Mouse (Mus musculus) hindbrain, postnatal 0 days (tissue): ENCODE data around the gene Amdhd1. TPM values are rescaled to one million over a fixed set of nuclear protein-coding genes. Genes with fewer than 3 reads are reported as not detected.

Source experiments
- ATAC-seq: fragments of 200-750 bp; cut with Nextera tagmentation; 2 replicates; pipeline ENCODE4 v1.8.0; 2017; ENCODE audit warnings: mild to moderate bottlenecking, moderate TSS enrichment, moderate library complexity
- DNase-seq: peaks from one replicate; pipeline ENCODE4 v3.0.0-alpha.2; 2015; ENCODE audit warnings: low spot score
- H3K27ac ChIP-seq: fragments of 300-500 bp; sonication (generic); 2 replicates; pipeline ENCODE4 v1.5.1; 2014; ENCODE audit warnings: mild to moderate bottlenecking
- H3K27me3 ChIP-seq: fragments of 300-500 bp; sonication (generic); 2 replicates; pipeline ENCODE4 v1.6.1; 2014; ENCODE audit warnings: low read length, mixed read lengths; ENCODE audit not compliant: insufficient read depth
- H3K36me3 ChIP-seq: fragments of 300-500 bp; sonication (generic); 2 replicates; pipeline ENCODE4 v1.6.1; 2014; ENCODE audit warnings: low read length, mixed read lengths; ENCODE audit not compliant: insufficient read depth
- H3K4me1 ChIP-seq: fragments of 300-500 bp; sonication (generic); 2 replicates; pipeline ENCODE4 v1.6.1; 2014; ENCODE audit warnings: antibody characterized with exemption, low read length, mixed read lengths; ENCODE audit not compliant: insufficient read depth
- H3K4me2 ChIP-seq: fragments of 300-500 bp; sonication (generic); 2 replicates; pipeline ENCODE4 v1.6.1; 2014; ENCODE audit warnings: low read depth, mild to moderate bottlenecking, low read length, moderate library complexity, mixed read lengths
- H3K4me3 ChIP-seq: fragments of 300-500 bp; sonication (generic); 2 replicates; pipeline ENCODE4 v1.5.1; 2014; ENCODE audit warnings: low read length
- H3K9ac ChIP-seq: fragments of 300-500 bp; sonication (generic); replicated peaks from 2 replicates; pipeline ENCODE4 v1.6.1; 2014; ENCODE audit warnings: mild to moderate bottlenecking, low read length, moderate library complexity, mixed read lengths
- H3K9me3 ChIP-seq: fragments of 300-500 bp; sonication (generic); 2 replicates; pipeline ENCODE4 v1.6.1; 2016; ENCODE audit warnings: low read length, mixed read lengths
- CTCF ChIP-seq: IDR thresholded peaks from 2 replicates; pipeline ENCODE4 v1.5.1; 2016; ENCODE audit warnings: antibody characterized with exemption, control low read depth, low read depth
- WGBS: fragments of 180-500 bp; shearing (Covaris S2); extraction: QIAGEN DNeasy Blood & Tissue Kit; methylation state at CpG from one replicate; pipeline ENCODE4 v1.1.7; 2014; 5-methylcytosine and 5-hydroxymethylcytosine counted together
- polyA plus RNA-seq: library from polyadenylated mRNA; unstranded; fragments of >200 nt; fragmentation: Nextera tagmentation; extraction: Ambion mirVana; gene quantifications from 2 replicates; pipeline ENCODE4 v1.2.1, GENCODE M21; 2015
- total RNA-seq: library from RNA; depleted of rRNA; stranded (reverse); fragments of >200 nt; gene quantifications from 2 replicates; pipeline ENCODE4 v1.2.3, GENCODE M21; 2014; rRNA removed

Amdhd1 gene
- total and polyA plus RNA-seq, 2 experiments from 2014 or later = 0.15 to 0.16 TPM

DNA sequence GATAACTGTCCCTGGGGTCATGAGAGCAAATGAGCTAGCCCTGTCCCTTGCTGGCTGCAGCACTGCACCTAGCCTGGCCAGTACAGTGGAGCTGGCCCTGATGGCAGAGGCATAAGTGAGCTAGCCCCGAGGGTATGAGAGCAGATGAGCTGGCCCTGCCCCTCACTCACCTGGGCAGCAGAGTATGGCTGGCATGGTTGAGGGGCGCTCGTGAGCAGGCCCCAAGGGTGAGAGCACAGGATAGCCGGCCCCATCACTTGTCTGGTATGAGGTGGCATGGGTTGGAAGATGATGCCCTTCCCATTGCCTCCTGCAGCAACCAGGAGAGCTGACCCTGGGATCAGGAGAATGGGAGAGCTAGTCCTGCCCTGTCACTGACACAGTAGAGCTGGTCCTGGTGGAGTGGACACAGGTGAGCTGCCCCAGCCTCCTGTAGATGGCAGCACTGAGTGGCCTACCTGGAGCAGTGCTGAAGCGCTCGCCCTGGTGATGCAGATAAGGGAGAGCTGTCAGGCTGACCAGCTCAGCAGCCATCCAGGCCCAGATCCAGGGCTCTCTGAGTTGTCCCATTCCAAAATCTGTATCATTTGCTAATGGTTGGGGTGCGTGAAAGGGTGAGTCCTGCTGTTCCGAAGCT is 54.7 kb downstream of the Amdhd1 start:
- Histone ChIP-seq H3K27ac (no peak overlapping the region), H3K4me1 (no peaks in the 10 kb centered on the region), H3K9ac (no peak overlapping the region), H3K27me3 (no peaks in the 10 kb centered on the region), H3K4me3 (no peak overlapping the region), H3K36me3 (peaks cover 35% of the 10 kb centered on the region), H3K4me2 (no peak overlapping the region), H3K9me3 (no peaks in the 10 kb centered on the region)
- TF ChIP-seq CTCF = peak; percentile 68
- ATAC-seq (peak; percentile 48; the same call in 1 of the 2 replicates), DNase-seq (peak; percentile 12)
- WGBS = 78% methylated on average over 8 of the region's 8 CpGs

DNA sequence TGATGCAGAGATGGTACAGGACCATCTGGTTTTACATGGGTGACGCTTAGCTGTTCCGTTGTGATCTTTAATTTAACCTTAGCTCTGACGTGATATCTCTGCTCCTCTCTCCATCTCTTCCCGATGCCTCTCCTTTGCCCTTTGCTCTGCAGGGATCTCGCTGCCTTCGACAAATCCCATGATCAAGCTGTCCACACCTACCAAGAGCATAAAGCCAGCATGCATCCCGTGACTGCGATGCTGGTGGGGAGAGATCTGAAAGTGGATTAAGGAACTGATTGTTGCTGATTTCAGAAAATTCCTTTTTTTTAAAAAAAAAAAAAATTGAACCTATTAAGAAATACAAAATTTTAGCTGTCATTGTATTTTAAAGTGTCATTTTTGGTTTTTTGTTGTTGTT is 55.3 kb downstream of the Amdhd1 start:
- no peak for ATAC-seq
- no peak for TF ChIP-seq CTCF

More for the DNA sequence above, 55.3 kb downstream of the Amdhd1 start:
- DNase-seq = no peak
- no peaks in the 10 kb centered on the region for H3K4me1 ChIP-seq
- H3K36me3 ChIP-seq = peaks cover 37% of the 10 kb centered on the region
- H3K4me2 ChIP-seq = no peak overlapping the region
- H3K27ac ChIP-seq = no peak overlapping the region
- no peaks in the 10 kb centered on the region for H3K27me3 ChIP-seq
- H3K4me3 ChIP-seq = no peak overlapping the region
- H3K9me3 ChIP-seq = no peaks in the 10 kb centered on the region
- 85% methylated on average over 8 of the region's 8 CpGs for WGBS
- no peak overlapping the region for H3K9ac ChIP-seq

Other genes starting within 250 kb of the Amdhd1 start
- gene Elk3, start 228.9 kb downstream of the Amdhd1 start, total RNA-seq = 7.6 and 9.5 TPM in 2 replicates
- gene Elk3, start 228.9 kb downstream of the Amdhd1 start, polyA plus RNA-seq = 6.2 and 7.1 TPM in 2 replicates
- gene Lta4h, start 86.6 kb downstream of the Amdhd1 start, total RNA-seq = 38.5 and 69.2 TPM in 2 replicates
- 86.6 and 87.4 TPM in 2 replicates for gene Lta4h, start 86.6 kb downstream of the Amdhd1 start, polyA plus RNA-seq
- not detected in 2 replicates for gene Hal, start 51.3 kb downstream of the Amdhd1 start, total RNA-seq
- 0.18 and 0.29 TPM in 2 replicates for gene Hal, start 51.3 kb downstream of the Amdhd1 start, polyA plus RNA-seq
- not detected in 2 replicates for gene Ccdc38, start 599 bp upstream of the Amdhd1 start, total RNA-seq
- 0.41 and 0.53 TPM in 2 replicates for gene Ccdc38, start 599 bp upstream of the Amdhd1 start, polyA plus RNA-seq
- gene Snrpf, start 49.7 kb upstream of the Amdhd1 start, total RNA-seq = 20.1 and 26.2 TPM in 2 replicates
- 65.2 and 65.8 TPM in 2 replicates for gene Snrpf, start 49.7 kb upstream of the Amdhd1 start, polyA plus RNA-seq
- gene Ntn4, start 100.6 kb upstream of the Amdhd1 start, total RNA-seq = 13.1 and 26.4 TPM in 2 replicates
- gene Ntn4, start 100.6 kb upstream of the Amdhd1 start, polyA plus RNA-seq = 0.99 and 1.2 TPM in 2 replicates